Mouse (Mus musculus) C2C12 (cell line): ENCODE measurements around the gene Usp12.

Experiments used
- CTCF ChIP-seq: IDR thresholded peaks from one replicate; pipeline ENCODE4 v1.5.1; 2011; ENCODE audit not compliant: control insufficient read depth, insufficient read depth, insufficient read length
- MAX ChIP-seq: IDR thresholded peaks from one replicate; pipeline ENCODE4 v1.6.1; 2011; ENCODE audit warnings: mild to moderate bottlenecking, control low read depth
- MYOG ChIP-seq: IDR thresholded peaks from one replicate; pipeline ENCODE4 v1.6.1; 2011; ENCODE audit not compliant: control insufficient read depth, insufficient read length; ENCODE audit errors: extremely low read depth

- TF ChIP-seq CTCF (no peak), MAX (no peak), MYOG (no peak)
These were observed 44.9 kb downstream of the Usp12 start for GRCm38 (mm10) chr5:146749857-146750256.
